Mouse (Mus musculus): ENCODE measurements around the gene Cflar.
"Not testable (repeated sequence)": the region's sequence is repeated elsewhere in the genome, so short reads cannot be mapped to it uniquely, and the experiment has no call there.

The Cflar gene

DNA sequence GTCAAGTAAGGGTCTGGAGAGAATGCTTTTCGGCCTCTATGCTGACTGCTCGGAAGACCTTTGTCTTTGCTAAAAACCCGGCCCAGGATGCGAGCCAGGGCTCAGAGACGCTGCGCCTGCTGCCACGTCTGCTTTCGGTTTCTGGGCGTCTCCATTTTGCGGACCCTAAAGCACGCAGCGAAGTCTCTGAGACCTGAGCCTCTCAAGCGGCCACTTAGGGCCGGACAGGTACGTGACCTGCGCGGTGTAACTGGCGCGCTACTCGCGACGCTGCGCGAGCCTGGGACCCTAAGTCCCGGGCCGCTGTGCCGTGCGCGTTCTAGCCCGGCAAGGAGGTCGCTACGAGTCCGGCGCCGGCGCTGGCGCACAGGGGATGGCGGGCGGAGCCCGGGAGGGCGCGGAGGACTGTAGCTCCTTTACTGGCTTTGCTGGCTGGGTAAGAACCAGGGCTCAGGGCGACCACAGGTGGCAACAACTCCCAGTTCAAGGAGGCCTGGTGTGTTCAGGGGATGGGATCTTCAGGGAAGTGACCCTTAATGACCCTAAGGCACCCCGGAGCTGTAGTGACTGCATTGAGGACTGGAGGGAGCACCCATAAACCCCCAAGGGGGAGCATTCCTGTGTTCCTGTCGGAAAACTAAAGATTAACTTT is at the start of gene Cflar:
Cflar (plus strand) TSS at position 144 of the 652 bp plus-strand sequence.
- DNase-seq (ENCODE audit: low spot score), result peak; percentile 72

DNA sequence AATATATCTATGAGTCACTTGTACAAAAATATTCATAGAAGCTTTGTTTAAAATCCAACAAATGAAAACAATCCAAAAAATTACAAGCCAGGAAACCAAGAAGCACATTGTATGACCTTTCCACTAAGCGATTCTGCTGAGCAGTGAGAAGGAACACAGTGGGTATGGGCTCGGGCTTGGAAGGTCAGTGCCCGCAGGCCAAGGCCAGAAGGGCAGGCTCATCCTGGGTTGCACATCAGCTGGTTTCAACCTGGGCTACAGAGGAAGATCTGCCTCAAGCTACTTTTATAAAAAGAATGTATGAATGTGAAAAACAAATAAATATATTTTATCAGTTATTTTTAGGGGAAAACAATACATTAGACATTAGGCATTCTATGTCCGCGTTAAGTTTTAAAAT is 48.6 kb upstream of the Cflar start:
- not testable (repeated sequence) for DNase-seq (ENCODE audit: low spot score)

DNA sequence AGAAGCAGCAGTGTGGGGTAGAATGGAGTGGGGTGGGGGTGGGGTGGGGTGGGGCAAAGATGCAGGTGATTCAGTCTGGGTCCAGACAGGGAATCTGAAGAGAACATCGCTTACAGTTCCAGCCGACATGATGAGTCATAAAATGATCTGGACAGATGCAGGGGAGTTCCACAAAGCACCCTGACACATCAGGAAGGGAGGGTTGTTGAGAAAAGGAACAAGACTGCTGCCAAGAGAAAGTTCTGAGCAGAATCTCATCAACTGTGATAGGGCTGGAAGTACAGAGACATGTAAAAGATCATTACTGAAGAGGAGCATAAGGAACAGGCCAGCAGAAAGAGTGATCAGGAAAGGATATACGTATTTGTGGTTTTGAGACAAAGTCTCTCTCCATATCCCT is 47.9 kb upstream of the Cflar start:
- not testable (repeated sequence) for DNase-seq (ENCODE audit: low spot score)

DNA sequence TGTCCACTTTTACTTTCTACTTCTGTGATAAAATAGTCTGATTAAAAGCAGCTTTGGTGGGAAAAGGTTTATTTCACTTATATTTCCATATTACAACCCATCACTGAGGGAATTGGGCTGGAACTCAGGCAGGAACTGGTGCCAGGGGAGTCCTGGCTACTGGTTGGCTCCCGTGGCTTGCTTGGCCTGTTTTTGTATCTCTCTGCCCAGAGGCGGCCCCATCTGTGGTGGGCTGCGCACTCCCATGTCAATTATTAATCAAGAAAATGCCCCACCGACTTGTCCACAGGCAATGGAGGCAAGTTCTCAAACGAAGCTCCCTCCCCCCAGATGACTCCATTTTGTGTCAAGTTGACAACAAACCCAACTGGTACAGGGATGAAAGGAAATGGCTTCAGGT is 43.1 kb upstream of the Cflar start:
- no peak for DNase-seq (ENCODE audit: low spot score)

DNA sequence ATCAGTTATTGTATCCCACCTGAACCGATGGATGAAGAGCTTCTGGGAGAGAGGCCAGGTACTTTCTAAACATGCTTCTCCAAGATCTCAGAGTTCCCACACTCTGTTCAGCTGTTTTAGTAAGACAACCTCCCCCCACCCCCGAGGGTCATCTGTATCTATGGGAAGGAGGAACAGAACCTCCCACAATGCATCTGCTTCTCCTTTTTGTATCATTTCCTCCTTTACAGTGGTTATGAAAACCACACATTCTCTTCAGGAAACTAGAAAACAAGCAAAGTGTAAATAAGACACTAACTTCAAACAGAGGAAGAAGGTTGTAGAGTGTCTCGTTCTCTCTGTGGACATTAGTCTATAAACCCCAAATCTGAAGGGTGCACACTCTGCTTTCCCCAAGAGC is 41.7 kb upstream of the Cflar start:
- DNase-seq (ENCODE audit: low spot score), result not testable (repeated sequence)

DNA sequence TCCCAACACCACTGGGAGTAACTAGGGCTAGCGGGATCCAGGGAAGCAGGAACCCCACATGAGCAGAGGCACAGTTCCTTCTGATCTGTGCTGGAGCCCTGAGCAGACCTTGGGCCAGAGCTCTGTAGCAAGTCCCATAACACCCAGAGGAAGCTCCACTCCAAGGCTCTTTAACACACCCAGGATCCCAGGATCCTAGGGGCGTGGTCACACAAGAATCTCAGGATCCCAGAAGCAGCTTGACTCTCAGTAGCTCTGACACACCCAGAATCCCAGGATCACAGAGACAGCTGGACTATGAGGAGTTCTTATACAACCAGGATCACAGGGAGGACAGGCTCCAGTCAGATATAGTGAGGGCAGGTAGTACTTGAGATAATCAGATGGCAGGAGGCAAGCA is 39.2 kb upstream of the Cflar start:
- DNase-seq (ENCODE audit: low spot score), result no peak

DNA sequence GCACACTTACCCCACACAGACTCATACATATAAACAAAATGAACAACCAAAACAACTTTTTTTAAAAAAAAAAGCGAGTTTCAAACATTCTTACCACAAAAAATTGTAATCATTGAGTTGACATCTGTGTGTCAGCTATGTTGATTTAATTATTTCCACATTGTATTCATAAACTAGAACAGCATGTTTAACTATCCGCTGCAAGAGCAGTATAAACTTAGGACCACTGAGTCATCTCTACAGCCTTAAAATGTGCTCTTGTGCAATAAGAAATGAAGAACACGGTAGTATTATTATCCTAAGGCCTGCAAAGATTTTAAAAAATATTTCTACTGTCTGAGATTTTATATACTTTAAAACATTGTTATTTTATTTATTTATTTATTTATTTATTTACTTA is 36.3 kb upstream of the Cflar start:
- DNase-seq (ENCODE audit: low spot score), result no peak

DNA sequence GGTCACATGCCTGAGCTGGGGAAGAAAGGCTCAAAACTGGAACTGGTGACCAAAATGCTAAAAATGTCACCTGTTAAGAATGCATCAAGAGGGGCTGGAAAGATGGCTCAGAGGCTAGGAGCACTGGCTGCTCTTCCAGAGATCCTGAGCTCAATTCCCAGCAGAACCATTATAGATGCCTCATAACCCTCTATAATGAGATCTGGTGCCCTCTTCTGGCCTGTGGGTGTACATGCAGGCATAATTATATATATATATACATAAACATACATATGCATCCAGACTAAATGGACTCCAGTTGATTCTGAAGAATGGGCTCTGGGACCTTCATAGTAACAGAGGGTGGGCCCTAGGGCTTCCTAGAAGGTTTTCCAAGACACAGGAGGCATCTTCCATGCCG is 33.7 kb upstream of the Cflar start:
- DNase-seq (ENCODE audit: low spot score), result peak; percentile 39

DNA sequence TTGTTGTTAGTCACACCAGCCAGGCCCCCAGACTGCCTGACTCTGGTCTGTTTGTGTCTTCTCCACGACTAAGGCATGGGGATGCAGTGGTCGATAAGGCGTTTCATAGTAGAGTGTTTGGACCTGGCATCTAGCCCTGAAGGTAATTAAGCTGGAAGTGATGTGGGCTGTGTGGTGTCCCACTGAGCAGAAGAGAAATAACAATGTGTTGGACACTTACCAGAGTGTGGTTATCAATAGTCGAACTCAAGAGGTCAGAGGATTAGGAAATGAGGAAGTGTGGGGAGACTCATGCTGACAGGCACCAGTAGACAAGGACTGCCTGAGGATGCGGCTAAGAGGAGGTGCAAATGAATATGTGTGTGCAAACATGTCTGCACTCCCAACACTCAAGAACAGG is 32.9 kb upstream of the Cflar start:
- not testable (repeated sequence) for DNase-seq (ENCODE audit: low spot score)

DNA sequence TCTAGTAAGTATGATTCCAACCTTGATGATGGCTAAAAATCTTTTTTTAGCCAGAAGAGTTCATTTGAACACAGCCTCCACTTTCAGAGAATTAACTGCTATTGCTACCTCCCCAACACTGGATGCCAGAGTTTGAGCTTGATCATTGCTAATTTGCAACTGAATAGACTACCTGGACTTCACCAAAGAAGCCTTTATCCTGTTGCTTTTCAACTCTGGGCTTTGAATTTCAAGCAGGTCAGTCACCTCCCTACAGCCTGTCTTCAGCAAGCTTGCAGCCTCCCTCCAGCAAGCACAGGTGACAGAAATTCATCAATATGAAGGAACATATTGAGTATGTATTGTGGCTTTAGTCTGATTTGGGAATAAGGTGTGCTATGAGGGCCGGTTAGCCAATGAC is 21.9 kb upstream of the Cflar start:
- no peak for DNase-seq (ENCODE audit: low spot score)

DNA sequence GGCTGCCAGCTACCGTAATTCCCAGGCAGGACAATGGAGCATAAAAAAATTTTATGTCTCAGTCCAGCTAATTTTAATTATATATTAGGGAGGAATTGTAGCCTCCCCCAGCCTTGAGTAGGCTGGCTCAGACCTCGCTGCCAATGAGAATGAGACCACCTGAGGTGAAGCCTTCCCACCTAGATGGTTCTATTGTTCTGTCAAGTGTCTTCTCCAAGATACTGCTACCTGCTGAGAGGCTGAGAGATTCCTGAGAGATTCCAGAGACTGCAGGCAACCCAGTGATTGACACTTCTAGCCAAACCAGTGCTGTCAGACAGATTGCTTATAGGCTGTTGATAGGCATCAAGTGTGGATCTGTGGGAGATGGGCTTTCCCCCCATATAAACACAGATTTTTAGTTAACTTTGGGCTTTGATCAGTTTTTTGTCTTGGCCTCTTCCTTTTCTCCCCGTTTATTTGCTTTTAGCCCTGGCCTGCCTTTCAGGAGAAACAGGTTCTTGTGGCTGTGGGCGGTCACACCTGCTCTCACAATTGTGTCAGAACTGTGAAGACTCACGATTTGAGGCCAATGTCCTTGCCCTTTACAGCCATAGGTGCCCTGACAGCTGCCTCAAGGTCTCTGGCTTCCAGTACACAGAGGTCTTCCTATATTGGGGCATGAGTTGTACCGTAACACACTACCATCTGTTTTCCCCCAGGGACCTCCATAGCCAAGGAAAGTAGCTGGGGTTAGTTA is 21.1 kb upstream of the Cflar start:
- DNase-seq (ENCODE audit: low spot score), result no peak

DNA sequence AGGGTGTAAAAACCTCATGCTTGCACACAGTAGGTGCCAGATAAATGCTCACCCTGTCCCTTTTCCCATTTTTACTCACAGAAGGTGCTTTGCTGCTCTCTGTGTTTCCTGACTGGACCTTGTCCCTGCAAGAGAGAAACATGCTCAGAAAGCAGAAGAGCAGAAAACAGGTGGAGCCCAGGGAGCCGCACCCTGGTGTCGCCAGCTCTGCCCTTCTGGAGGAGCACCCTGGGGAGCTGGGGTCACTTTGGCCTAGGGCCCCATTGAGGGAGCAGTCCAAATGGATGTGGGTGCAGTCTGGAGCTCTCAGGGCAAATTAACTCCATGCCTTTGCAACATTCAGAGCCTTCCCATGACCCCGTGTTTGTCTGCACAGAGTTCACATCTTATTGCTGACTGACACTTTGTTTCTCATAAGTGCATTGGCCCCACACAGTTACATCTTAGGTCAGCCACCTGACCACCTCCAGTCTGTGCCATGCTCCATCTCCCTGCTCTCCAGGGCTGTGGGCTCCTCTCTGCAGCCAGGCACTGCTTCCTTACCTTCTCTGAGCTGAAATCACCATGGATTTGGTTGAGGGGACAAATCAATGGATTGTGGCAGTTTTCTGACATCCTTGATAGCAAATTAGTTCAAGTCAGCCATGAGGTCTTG is 20.3 kb upstream of the Cflar start:
- DNase-seq (ENCODE audit: low spot score), result not testable (repeated sequence)

DNA sequence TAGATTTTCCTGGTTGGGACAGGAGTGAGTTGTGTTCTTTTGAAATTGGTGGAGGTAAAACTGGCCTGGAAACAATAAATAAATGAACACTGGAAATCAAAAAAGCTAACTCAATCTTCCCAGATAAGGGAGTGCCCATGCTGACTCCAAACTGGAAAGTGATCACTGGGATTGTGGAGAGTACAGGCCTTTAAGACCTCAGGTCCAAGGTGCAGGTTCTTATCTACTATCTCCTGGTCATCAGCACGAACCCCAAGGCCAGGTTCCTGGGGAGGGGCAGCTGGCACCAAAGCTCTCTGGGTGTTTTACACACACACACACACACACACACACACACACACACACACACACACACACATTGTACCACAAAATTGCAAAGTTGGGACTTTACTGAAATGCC is 19.6 kb upstream of the Cflar start:
- DNase-seq (ENCODE audit: low spot score), result not testable (repeated sequence)

DNA sequence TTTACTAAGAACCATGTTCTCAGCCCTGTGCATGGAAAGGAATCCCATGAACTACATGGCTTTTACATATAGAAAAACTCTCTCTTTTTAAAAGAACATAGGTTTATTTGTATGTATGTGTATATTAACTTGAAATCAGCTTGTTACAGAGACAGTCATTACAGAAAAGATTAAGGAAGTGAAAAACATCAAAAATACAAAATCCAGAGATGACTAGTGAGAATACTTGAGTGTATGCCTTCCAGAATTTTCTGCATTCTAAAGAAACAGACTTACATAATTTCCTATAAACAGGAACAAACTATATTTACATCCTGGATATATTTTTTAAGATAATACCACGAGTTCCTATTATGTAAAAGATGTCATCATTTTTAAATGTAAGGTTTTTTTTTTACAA is 17.6 kb upstream of the Cflar start:
- no peak for DNase-seq (ENCODE audit: low spot score)

DNA sequence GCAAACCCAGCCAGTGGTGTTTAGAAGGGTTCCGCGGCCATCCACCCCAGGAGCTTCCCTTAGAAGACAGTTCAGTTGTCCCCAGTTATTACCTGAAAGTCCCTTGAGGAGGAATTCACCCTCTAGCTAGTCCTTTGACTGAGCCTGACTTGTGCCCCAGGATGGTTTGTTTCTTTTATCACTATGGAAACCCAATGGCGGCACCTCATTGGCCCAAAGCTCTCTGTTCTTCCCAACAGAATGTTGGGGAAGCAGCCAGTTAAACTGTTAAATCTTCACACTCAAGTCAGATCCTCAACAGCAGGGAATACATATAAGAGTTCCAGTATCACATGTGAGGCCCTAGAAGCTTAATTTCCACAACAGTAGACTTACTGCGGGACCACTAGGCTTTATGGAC is 15.5 kb upstream of the Cflar start, which contains the start of gene Als2cr12:
Als2cr12 (minus strand) TSS at position 180 of the 400 bp plus-strand sequence.
- DNase-seq (ENCODE audit: low spot score), result not testable (repeated sequence)

DNA sequence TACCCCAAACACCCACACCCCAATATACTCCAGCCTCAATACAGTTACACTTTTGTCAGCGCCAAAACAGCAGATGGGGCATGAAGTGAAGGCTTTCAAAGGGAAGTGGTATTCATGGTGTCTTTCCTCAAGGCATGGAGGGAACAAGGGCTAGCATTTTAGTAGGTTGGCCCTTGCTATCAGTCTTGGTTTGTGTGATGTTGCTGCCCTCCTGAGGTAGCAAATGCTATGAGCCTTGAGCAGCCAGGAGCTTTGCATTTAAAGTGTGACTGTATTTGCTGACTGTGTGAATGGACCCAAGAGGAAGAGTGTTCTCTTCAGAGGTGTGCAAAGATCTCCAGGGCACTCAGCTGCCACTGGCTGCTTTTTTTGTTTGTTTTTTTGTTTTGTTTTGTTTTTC is 13.7 kb upstream of the Cflar start:
- DNase-seq (ENCODE audit: low spot score), result peak; percentile 31

DNA sequence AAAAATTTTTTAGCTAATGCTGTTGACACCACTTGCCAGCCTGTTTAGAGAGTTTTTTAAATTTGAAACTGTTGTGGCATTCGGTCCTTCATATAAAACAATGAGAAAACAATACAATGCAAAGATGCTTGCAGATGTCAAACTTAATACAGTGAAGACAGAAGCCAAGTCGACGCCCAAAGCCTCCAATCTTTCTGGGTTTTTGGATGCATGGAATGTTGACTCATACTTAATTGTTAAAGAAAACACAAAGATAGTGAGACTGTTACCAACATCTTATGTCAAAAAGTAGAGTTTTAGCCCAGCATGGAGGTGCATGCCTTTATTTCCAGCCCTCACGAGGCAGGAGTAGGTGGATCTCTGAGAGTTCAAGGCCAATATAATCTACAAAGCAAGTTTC is 12.5 kb upstream of the Cflar start:
- no peak for DNase-seq (ENCODE audit: low spot score)

DNA sequence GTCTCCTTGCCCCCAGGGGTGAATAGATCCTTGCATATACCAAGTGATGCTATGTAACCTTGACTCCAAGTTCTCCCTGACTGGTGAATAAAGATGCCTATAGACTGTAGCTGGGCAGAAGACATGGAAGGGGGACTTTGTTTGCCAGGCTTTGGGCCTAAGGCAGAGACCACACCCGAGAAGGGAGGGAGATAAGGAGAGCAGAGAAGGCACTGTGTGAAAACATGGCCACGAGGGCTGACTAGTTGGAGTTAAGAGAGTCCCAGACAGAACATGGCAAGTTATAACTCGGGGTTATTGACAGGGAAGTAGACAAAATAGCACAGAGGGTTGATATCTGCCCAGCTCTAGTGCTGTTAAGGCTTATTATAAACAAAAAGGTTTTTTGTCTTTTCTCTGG is 11.3 kb upstream of the Cflar start:
- DNase-seq (ENCODE audit: low spot score), result no peak

DNA sequence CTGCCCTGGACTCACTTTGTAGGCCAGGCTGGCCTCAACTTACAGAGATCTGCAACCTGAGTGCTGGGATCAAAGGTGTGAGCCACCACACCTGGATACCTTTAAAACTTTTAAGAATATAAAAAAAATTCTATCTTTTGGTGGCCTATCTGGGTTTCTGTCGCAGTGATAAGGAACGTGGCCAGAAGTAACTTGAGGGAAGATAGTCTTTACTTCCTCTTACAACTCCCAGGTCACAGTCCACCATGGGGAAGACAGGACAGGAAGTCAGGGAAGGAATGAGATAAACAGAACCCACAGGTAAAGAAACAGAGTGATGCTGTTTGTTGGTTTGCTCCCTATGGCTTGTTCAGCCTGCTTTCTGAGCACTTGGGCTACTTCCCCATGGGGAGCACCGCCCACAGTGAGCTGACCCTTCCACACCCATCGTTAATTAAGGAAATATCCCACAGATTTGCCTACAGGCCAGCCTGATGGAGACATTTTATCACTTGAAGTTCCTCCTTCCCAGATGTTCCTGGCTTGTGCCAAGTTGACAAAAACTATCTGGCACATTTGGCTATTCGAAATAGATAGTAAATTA is 10.6 kb upstream of the Cflar start:
- not testable (repeated sequence) for DNase-seq (ENCODE audit: low spot score)

DNA sequence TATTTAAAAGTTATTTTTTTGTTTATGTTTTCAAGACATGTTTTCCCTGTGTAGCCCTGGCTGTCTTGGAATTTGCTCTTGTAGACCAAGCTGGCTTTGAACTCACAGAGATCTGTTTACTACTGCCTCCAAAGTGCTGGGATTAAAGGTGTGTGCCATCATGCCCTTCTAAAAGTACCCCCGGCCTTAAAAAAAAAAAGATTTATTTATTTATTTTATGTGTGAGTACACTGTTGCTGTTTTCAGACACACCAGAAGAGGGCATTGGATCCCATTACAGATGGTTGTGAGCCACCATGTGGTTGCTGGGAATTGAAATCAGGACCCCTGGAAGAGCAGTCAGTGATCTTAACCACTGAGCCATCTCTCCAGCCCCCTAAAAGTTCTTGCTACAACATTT is 1.3 kb upstream of the Cflar start:
- not testable (repeated sequence) for DNase-seq (ENCODE audit: low spot score)

DNA sequence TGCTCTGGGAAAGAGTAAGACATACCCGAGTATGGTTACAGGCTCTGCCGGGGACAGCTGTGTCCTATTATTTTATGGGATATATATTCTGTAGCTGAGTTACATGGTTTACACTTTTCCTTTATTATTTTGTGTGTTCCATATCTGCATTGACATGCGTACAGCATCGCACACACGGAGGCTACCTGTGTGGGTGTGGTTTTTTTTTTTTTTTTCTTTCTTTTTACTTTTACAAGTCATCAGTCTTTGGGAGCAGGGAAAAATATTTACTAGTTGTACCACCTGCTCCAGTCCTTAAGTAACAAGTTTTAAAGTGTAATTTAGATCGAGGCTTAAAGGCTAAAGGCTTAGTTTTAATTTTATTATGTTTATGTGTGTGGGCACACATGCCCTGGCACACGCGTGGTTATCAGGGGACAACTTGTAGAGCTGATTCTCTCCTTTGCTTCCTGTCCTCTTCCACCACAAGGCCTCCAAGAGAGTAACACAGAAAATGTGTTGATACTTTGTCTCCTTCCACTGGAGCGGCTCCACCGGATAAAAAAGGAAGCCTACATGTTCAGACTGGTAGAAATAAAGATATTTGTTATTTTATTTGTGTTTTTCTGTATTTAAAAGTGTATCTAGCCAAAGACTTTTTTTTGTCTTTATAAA is 470 bp upstream of the Cflar start:
- DNase-seq (ENCODE audit: low spot score), result no peak
